Mouse (Mus musculus) hindbrain, postnatal 0 days (tissue): ENCODE measurements around the gene Ambra1. TPM values are rescaled to one million over a fixed set of nuclear protein-coding genes. Genes with fewer than 3 reads are reported as not detected.
A peak's percentile ranks its signal among the peaks of the same experiment; 100 is the strongest.

Experiments
- ATAC-seq: fragments of 200-750 bp; cut with Nextera tagmentation; 2 replicates; pipeline ENCODE4 v1.8.0; 2017; ENCODE audit warnings: mild to moderate bottlenecking, moderate TSS enrichment, moderate library complexity
- DNase-seq: peaks from one replicate; pipeline ENCODE4 v3.0.0-alpha.2; 2015; ENCODE audit warnings: low spot score
- H3K27ac ChIP-seq: fragments of 300-500 bp; sonication (generic); 2 replicates; pipeline ENCODE4 v1.5.1; 2014; ENCODE audit warnings: mild to moderate bottlenecking
- H3K27me3 ChIP-seq: fragments of 300-500 bp; sonication (generic); 2 replicates; pipeline ENCODE4 v1.6.1; 2014; ENCODE audit warnings: low read length, mixed read lengths; ENCODE audit not compliant: insufficient read depth
- H3K36me3 ChIP-seq: fragments of 300-500 bp; sonication (generic); 2 replicates; pipeline ENCODE4 v1.6.1; 2014; ENCODE audit warnings: low read length, mixed read lengths; ENCODE audit not compliant: insufficient read depth
- H3K4me1 ChIP-seq: fragments of 300-500 bp; sonication (generic); 2 replicates; pipeline ENCODE4 v1.6.1; 2014; ENCODE audit warnings: antibody characterized with exemption, low read length, mixed read lengths; ENCODE audit not compliant: insufficient read depth
- H3K4me2 ChIP-seq: fragments of 300-500 bp; sonication (generic); 2 replicates; pipeline ENCODE4 v1.6.1; 2014; ENCODE audit warnings: low read depth, mild to moderate bottlenecking, low read length, moderate library complexity, mixed read lengths
- H3K4me3 ChIP-seq: fragments of 300-500 bp; sonication (generic); 2 replicates; pipeline ENCODE4 v1.5.1; 2014; ENCODE audit warnings: low read length
- H3K9ac ChIP-seq: fragments of 300-500 bp; sonication (generic); replicated peaks from 2 replicates; pipeline ENCODE4 v1.6.1; 2014; ENCODE audit warnings: mild to moderate bottlenecking, low read length, moderate library complexity, mixed read lengths
- H3K9me3 ChIP-seq: fragments of 300-500 bp; sonication (generic); 2 replicates; pipeline ENCODE4 v1.6.1; 2016; ENCODE audit warnings: low read length, mixed read lengths
- CTCF ChIP-seq: IDR thresholded peaks from 2 replicates; pipeline ENCODE4 v1.5.1; 2016; ENCODE audit warnings: antibody characterized with exemption, control low read depth, low read depth
- WGBS: fragments of 180-500 bp; shearing (Covaris S2); extraction: QIAGEN DNeasy Blood & Tissue Kit; methylation state at CpG from one replicate; pipeline ENCODE4 v1.1.7; 2014; 5-methylcytosine and 5-hydroxymethylcytosine counted together
- polyA plus RNA-seq: library from polyadenylated mRNA; unstranded; fragments of >200 nt; fragmentation: Nextera tagmentation; extraction: Ambion mirVana; gene quantifications from 2 replicates; pipeline ENCODE4 v1.2.1, GENCODE M21; 2015
- total RNA-seq: library from RNA; depleted of rRNA; stranded (reverse); fragments of >200 nt; gene quantifications from 2 replicates; pipeline ENCODE4 v1.2.3, GENCODE M21; 2014

The Ambra1 gene
- total and polyA plus RNA-seq, 2 experiments from 2014 or later = 15.7 to 50.6 TPM

GRCm38 (mm10) chr2:91931328-91932159 is 201.6 kb downstream of the Ambra1 start:
- Histone ChIP-seq H3K36me3 (0 out of 2 replicates have a peak, but pooled peaks cover 10% of the 10 kb centered on the region), H3K4me2 (peak overlapping the region; percentile 69), H3K9me3 (no peaks in the 10 kb centered on the region), H3K27ac (peak overlapping the region; percentile 77), H3K9ac (peak overlapping the region; percentile 74), H3K4me3 (peak overlapping the region; percentile 48), H3K27me3 (no peaks in the 10 kb centered on the region), H3K4me1 (peaks cover 8% of the 10 kb centered on the region; the same call in 1 of the 2 replicates)
- TF ChIP-seq CTCF = no peak
- ATAC-seq (peak; percentile 75), DNase-seq (peak; percentile 76)
- WGBS = 6% methylated on average over 41 of the region's 50 CpGs

- 13% methylated on average over 16 of the region's 16 CpGs for WGBS
- no peak for ATAC-seq
Observed at GRCm38 (mm10) chr2:91932160-91932711, 202.3 kb downstream of the Ambra1 start, which contains the start of gene Mdk. Mdk (minus strand) TSS chr2:91932297.

GRCm38 (mm10) chr2:91932737-91933350 is 202.9 kb downstream of the Ambra1 start:
- no peak for TF ChIP-seq CTCF
- H3K9me3 ChIP-seq = no peaks in the 10 kb centered on the region
- H3K4me2 ChIP-seq = 0 out of 2 replicates have a peak overlapping the region, but pooled peaks have one; percentile 69
- peaks cover 8% of the 10 kb centered on the region; the same call in 1 of the 2 replicates for H3K4me1 ChIP-seq
- no peaks in the 10 kb centered on the region for H3K27me3 ChIP-seq
- 0 out of 2 replicates have a peak overlapping the region, but pooled peaks have one; percentile 77 for H3K27ac ChIP-seq
- 0 out of 2 replicates have a peak, but pooled peaks cover 12% of the 10 kb centered on the region for H3K36me3 ChIP-seq
- 20% methylated on average over 6 of the region's 6 CpGs for WGBS
- H3K9ac ChIP-seq = no peak overlapping the region
- no peak for ATAC-seq
- H3K4me3 ChIP-seq = no peak overlapping the region
- no peak for DNase-seq

More at GRCm38 (mm10) chr2:91932160-91932711, 202.3 kb downstream of the Ambra1 start, which contains the start of gene Mdk:
- Histone ChIP-seq H3K27ac (peak within 1 kb of the TSS; percentile 77), H3K4me1 (peaks cover 8% of the 10 kb centered on the region; the same call in 1 of the 2 replicates), H3K36me3 (0 out of 2 replicates have a peak, but pooled peaks cover 10% of the 10 kb centered on the region), H3K4me3 (peak within 1 kb of the TSS; percentile 48), H3K9ac (peak within 1 kb of the TSS; percentile 74), H3K27me3 (no peaks in the 10 kb centered on the region), H3K4me2 (peak within 1 kb of the TSS; percentile 69), H3K9me3 (no peaks in the 10 kb centered on the region)
- DNase-seq = no peak
- no peak for TF ChIP-seq CTCF

- no peak for ATAC-seq
- TF ChIP-seq CTCF = no peak
- Histone ChIP-seq H3K4me2 (no peak overlapping the region), H3K36me3 (peaks cover 19% of the 10 kb centered on the region; the same call in 1 of the 2 replicates), H3K4me3 (no peak overlapping the region), H3K9me3 (no peaks in the 10 kb centered on the region), H3K4me1 (peaks cover 8% of the 10 kb centered on the region; the same call in 1 of the 2 replicates), H3K27me3 (no peaks in the 10 kb centered on the region), H3K9ac (no peak overlapping the region), H3K27ac (no peak overlapping the region)
- DNase-seq = no peak
- WGBS = 45% methylated on average over 9 of the region's 9 CpGs
Observed at GRCm38 (mm10) chr2:91933471-91933870, 203.5 kb downstream of the Ambra1 start.

- Histone ChIP-seq H3K27me3 (no peaks in the 10 kb centered on the region), H3K4me3 (no peak overlapping the region), H3K9ac (no peak overlapping the region), H3K4me2 (no peak overlapping the region), H3K4me1 (peaks cover 8% of the 10 kb centered on the region; the same call in 1 of the 2 replicates), H3K36me3 (peaks cover 24% of the 10 kb centered on the region; the same call in 1 of the 2 replicates), H3K27ac (no peak overlapping the region), H3K9me3 (no peaks in the 10 kb centered on the region)
- ATAC-seq (no peak), DNase-seq (no peak)
- no peak for TF ChIP-seq CTCF
- 65% methylated on average over 8 of the region's 8 CpGs for WGBS
Observed at GRCm38 (mm10) chr2:91934016-91934415, 204.1 kb downstream of the Ambra1 start.

GRCm38 (mm10) chr2:91934826-91935525 is 205.0 kb downstream of the Ambra1 start:
- Histone ChIP-seq H3K9me3 (no peaks in the 10 kb centered on the region), H3K36me3 (peaks cover 33% of the 10 kb centered on the region), H3K27me3 (no peaks in the 10 kb centered on the region), H3K4me3 (no peak overlapping the region), H3K27ac (no peak overlapping the region), H3K9ac (no peak overlapping the region), H3K4me1 (peaks cover 8% of the 10 kb centered on the region; the same call in 1 of the 2 replicates), H3K4me2 (no peak overlapping the region)
- 74% methylated on average over 9 of the region's 9 CpGs for WGBS
- TF ChIP-seq CTCF = no peak
- ATAC-seq (no peak), DNase-seq (no peak)
